Mouse (Mus musculus): ENCODE data around the gene Ano8. TPM values are rescaled to one million over a fixed set of nuclear protein-coding genes. Genes with fewer than 3 reads are reported as not detected.

Gene Ano8
- 3.0 and 3.9 TPM in 2 replicates for total RNA-seq (2023)

DNA sequence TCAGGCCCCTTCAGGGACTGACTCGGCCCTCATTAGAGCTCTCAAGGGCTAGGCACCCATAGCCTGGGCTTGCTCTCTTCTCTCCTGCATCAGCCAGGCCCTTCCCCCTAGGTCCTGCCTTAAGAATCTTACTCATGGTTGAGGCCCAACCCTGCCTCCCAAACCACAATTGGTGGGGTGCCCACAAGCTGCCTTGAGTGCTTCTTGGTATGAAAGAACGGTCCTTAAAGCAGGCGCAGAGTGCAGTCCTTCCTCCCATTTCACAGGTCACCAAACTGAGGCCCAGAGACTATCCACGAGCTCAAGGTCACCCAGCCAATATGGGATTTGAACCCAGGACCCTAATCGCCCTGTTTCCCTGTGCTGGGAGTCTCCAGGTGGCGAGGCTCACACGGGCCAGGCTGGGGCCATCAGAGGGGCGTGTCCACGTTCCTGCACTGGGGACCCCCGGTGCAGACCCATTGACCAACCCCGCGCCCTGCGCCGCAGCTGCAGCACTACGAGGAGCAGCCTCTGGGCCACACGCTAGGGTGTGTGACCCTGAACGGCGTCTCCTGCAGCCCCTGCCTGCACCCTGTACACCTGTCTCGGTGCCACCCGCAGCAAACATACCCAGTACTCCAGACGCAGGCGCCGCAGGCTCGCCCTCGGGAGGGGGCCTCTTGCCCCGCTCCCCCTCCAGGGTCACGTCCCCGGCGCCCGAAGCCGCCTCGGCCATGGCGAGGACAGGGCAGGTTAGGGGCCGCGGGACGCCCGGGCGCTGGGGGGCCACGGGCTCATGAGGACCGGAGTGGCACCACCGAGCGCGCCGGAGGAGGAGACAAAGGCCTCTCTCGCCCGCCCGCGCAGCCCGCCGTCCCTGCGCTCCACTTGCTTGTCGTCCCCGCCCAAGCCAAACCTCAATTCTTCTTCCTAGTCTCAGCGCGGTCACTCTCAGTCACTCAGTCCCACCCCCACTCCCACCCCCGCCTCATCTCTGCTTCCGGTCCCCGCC lies at the start of gene Ano8:
Gene Ano8, minus strand, starts transcription at position 822 of the 994 bp plus-strand sequence.

DNA sequence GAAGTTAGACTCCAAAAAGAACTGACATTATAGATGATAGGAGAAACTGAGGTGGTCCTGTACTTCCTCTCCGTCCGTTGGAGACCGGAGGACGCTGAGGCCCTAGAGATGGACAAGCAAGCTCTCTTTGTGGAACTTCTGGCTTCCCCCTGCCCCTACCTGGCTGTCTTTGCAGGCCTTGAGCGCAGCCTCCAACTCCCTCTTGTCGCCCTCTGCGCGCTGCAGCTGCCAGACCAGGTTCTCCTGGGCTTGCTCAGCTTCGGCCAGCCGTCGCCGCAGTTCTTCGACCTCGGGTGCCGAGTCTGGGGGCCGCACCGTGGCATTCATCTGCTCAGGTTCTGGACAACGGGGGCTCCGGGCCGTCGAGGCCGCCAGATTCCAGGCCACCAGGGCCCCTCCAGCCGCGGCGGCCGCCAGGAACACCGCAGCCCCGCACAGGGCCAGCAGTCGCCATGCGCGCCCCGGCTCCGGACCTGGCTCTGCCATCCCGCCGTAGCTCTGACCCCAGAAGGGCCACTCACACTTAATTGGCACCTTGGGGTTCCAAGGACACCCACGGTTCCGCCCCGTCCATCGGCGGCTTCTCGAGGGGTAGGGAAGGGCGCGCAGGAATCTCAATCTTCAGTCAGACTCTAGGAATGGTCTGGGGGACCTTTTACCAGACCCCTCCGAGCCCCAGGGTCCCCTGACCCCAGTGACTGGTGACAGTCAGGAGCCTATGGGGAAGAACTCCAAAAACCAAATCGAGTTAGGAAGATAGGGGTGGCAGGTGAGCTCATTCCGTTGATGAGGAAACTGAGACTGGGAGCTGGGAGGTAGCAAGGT lies 39.7 kb upstream of the Ano8 start, which contains the start of gene Ccdc194:
Gene Ccdc194, minus strand, starts transcription at position 486 of the 825 bp plus-strand sequence.

DNA sequence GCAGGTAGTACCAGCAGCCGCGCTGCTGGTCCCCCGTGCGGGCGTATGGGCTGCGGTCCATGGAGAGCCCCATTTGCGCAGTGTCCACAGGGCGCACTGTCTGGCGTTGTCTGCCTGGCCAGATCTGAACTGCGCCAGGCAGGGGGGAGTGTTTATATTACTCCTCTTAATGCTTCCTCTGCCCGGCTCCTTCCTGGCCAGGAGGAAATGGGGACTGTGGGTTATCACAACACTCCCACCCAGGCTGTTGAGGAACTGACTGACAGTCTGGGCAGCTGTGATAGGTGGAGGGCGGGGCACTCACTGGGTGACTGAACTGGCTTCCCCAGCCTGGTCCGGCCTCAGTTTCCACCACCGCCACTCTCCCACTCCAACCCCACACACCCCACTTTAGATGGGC lies 25.9 kb upstream of the Ano8 start, which contains the start of gene Plvap:
Gene Plvap, minus strand, starts transcription at position 109 of the 400 bp plus-strand sequence.

DNA sequence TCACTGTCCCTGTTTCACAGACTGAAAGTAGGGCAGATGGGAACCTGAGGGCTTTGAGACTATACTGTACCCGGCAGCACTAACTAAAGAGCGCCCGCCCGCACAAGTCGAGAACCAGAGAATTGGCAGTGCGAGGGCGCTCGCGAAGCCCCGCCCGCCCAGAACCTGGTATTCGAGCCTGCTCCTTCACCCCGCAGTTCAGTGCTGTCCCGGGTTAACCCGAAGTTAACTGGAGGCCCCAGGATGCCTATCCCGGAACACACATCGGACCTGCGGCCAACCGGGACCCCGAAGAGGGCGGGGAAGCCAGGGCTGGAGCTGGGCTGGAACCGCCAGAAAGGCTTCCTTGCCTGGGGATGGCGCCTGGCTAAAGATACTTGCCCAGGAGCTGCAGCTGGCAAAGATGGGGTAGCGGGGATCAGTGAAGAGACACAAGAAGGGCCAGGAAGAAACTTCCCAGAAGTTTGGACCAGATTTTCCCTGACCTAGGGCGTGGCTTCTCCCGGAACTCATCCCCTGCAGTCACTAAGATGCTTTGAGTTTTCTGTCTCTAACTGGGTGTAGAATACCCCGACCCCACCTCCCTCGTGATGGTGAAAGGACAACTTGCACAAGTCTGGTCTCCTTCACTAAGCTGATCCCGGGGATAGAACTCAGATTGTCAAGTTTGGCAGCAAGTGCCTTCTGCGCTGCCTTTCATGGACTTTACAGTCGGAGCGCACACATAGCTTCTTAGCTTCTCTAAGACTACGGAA lies 2.1 kb upstream of the Ano8 start, which contains the start of gene Gtpbp3:
Gene Gtpbp3, plus strand, starts transcription at position 413 of the 755 bp plus-strand sequence.

DNA sequence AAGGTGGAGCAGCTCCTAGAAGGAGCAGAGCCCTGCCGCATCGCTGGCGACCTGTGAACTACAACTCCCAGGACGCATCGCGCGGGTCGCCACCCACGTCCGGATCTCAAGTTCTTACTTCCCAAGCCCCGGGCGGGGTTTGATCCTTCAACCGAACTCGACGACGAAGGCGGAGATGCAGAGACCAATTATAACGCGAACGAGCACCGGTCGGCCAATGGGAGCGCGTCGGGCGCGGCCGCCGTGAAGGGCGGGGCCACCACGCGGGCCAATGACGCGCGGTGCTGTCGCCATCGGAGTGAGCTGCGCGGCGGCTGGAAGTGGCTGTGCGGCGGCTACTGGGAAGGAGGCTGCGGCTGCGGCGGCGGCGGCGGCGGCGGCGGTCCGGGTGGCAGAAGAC lies 16.8 kb downstream of the Ano8 start, which contains the start of gene Dda1:
Gene Dda1, plus strand, starts transcription at position 284 of the 400 bp plus-strand sequence.

DNA sequence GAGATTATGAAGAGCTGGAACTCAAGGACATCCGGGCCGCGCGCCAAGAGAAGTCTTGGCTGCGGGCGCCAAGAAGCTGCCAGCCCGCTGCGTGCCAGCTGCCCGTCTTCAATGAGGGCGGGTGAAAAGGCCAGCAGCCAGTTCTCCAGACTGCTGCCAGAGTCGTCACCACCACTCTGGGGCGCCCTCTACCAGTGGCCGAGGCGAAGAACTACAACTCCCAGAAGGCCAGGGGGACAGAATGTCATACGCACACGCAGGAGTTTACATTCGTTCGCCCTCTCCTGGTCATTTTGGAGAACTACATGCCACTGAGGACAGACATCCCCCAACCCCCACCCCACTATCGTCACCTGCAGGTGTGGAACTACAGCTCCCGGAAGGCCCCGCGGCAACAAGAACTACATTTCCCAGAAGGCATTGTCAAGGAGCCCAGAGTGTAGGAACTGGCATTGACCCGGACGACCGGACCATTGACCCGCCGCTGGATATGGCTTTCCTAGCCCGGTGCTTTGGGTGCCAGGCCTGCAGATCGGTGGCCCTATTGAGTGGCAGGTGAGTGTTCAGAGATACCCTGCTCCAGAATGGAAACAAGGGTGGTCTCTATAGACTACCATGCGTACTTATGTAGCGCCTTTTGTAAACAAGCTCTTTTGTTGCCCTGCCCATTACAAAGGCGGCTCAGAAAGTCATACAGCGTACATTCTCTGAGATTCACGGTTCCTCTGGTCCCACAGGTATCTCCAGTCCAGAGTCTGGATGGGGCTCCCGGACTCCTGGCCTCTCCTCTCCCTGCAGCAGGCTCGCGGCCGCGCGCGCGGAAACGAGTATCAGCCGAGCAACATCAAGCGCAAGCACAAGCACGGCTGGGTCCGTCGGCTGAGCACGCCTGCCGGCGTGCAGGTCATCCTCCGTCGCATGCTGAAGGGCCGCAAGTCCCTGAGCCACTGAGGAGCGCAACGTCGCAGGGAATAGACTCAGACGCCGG lies 21.0 kb downstream of the Ano8 start, which contains the start of gene Mrpl34:
Gene Mrpl34, plus strand, starts transcription at position 447 of the 988 bp plus-strand sequence.

DNA sequence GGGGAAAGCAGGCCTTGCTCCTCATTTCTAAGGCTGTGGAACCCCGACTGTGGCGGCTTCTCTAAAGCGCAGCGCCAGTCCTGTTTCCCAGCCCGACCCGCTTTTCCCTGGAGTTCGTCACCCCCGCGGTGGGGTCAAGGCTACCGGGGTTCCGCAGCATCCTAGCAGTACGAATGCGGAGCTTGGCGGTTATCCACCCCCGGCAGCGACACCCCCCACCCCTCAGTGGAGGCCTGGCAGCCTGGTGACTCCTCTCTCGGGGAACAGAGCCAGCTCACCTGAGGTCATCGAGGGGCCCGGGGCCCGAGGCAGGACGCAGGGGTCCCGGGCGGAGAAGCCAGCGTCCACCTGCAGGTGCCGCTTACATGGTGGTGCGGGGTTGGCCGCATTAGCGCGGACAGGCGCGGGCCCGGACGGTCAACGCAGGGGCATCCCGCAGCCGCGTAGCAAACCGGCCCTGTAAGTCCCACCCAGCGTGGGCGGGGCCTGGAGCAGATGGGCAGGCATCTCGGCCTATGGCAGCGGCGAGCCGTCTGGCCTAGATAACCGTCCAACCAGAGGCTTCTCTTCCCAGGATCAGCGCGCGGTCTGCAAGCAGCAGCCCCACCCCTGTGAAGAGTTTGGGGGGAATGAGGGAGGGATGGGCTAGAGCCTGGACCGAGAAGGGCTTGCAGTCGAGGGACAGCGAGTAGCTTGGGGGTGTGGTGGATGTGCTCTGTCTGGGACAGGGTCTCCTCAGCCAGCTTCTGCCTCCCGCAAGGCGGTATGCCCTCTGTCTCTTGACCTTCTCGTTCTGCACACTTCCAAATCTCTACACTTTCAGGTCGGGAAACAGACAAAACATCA lies 22.4 kb downstream of the Ano8 start, which contains the start of gene Abhd8:
Gene Abhd8, minus strand, starts transcription at position 468 of the 846 bp plus-strand sequence.

Other genes with a start within 250 kb of the Ano8 start
- gene Myo9b, start 213.2 kb downstream of the Ano8 start, total RNA-seq (2023), result 142 and 167 TPM in 2 replicates
- gene Haus8, start 213.0 kb downstream of the Ano8 start, total RNA-seq (2023), result 43.6 and 80.1 TPM in 2 replicates
- 129 and 136 TPM in 2 replicates for gene Use1, start 119.1 kb downstream of the Ano8 start, total RNA-seq (2023)
- 19.2 and 21.5 TPM in 2 replicates for gene Ocel1, start 114.7 kb downstream of the Ano8 start, total RNA-seq (2023)
- 8.2 and 8.6 TPM in 2 replicates for gene Nr2f6, start 104.0 kb downstream of the Ano8 start, total RNA-seq (2023)
- 0.16 TPM in 1 of 2 replicates, not detected in the other for gene Ushbp1, start 90.2 kb downstream of the Ano8 start, total RNA-seq (2023)
- gene Babam1, start 89.1 kb downstream of the Ano8 start, total RNA-seq (2023), result 48.3 and 53.8 TPM in 2 replicates
- gene Ankle1, start 80.0 kb downstream of the Ano8 start, total RNA-seq (2023), result 11.3 and 13.8 TPM in 2 replicates
- 3.6 and 5.1 TPM in 2 replicates for gene Abhd8, start 22.3 kb downstream of the Ano8 start, total RNA-seq (2023)
- gene Mrpl34, start 21.0 kb downstream of the Ano8 start, total RNA-seq (2023), result 17.4 and 18.6 TPM in 2 replicates
- 70.0 and 77.1 TPM in 2 replicates for gene Dda1, start 16.8 kb downstream of the Ano8 start, total RNA-seq (2023)
- 7.4 and 8.6 TPM in 2 replicates for gene Gtpbp3, start 2.1 kb upstream of the Ano8 start, total RNA-seq (2023)
- gene Plvap, start 25.8 kb upstream of the Ano8 start, total RNA-seq (2023), result 0.47 TPM in 1 of 2 replicates, not detected in the other
- not detected in 2 replicates for gene Ccdc194, start 39.7 kb upstream of the Ano8 start, total RNA-seq (2023)
- 10.9 and 16.2 TPM in 2 replicates for gene Bst2, start 51.5 kb upstream of the Ano8 start, total RNA-seq (2023)
- gene Mvb12a, start 57.0 kb upstream of the Ano8 start, total RNA-seq (2023), result 27.6 and 31.6 TPM in 2 replicates
- gene Tmem221, start 72.9 kb upstream of the Ano8 start, total RNA-seq (2023), result 0.32 TPM in 1 of 2 replicates, not detected in the other
- not detected in 2 replicates for gene Nxnl1, start 80.6 kb upstream of the Ano8 start, total RNA-seq (2023)
- 0.92 and 1.0 TPM in 2 replicates for gene Slc27a1, start 82.9 kb upstream of the Ano8 start, total RNA-seq (2023)
- 74.4 and 81.6 TPM in 2 replicates for gene Pgls, start 106.2 kb upstream of the Ano8 start, total RNA-seq (2023)
- gene Fam129c, start 111.7 kb upstream of the Ano8 start, total RNA-seq (2023), result 5.7 and 14.9 TPM in 2 replicates
- 41.4 and 44.9 TPM in 2 replicates for gene Colgalt1, start 125.0 kb upstream of the Ano8 start, total RNA-seq (2023)
- gene Unc13a, start 185.8 kb upstream of the Ano8 start, total RNA-seq (2023), result 0.05 TPM in 1 of 2 replicates, not detected in the other
- 13.1 and 17.7 TPM in 2 replicates for gene Jak3, start 190.3 kb upstream of the Ano8 start, total RNA-seq (2023)
- 4.4 and 7.4 TPM in 2 replicates for gene Insl3, start 203.3 kb upstream of the Ano8 start, total RNA-seq (2023)
- 0.16 TPM in 1 of 2 replicates, not detected in the other for gene B3gnt3, start 215.8 kb upstream of the Ano8 start, total RNA-seq (2023)
- gene Fcho1, start 239.8 kb upstream of the Ano8 start, total RNA-seq (2023), result 35.1 and 36.3 TPM in 2 replicates